Mouse (Mus musculus): ENCODE measurements around the gene Hbp1. TPM values are rescaled to one million over a fixed set of nuclear protein-coding genes. Genes with fewer than 3 reads are reported as not detected.
A peak's percentile ranks its signal among the peaks of the same experiment; 100 is the strongest.

Hbp1 gene
- polyA plus RNA-seq, 1 experiment: 53.5 TPM

DNA sequence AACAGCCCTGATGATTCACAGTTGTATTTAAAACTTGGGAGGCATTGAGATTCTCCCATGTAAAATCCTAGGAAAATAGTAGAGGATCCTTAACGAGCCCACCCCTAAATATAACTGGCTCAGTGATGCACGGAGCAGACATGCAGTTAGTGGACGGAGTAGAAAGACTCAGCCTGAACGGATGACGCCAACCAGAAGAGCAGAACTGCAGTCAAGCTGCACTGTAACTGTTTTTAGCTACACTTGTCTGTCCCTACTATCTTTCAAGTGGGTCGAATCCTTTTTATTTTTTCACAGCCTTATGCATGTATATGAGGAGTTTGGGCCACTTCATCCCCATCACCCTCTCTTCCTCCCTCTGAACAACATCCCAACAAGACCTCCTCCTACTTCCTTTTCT, 35.4 kb upstream of the Hbp1 start:
- no peaks in the 10 kb centered on the region for H3K36me3 ChIP-seq (ENCODE audit: control insufficient read depth, insufficient read depth, low read length)
- WGBS: 92% methylated on average over 6 of the region's 6 CpGs
- H3K4me3 ChIP-seq (ENCODE audit: low read depth, low read length): no peak overlapping the region
- no peak for TF ChIP-seq POLR2A (IDR thresholded peaks at IDR 0.05; ENCODE audit: low read depth, low read length)
- no peak for TF ChIP-seq CTCF (IDR thresholded peaks at IDR 0.05; ENCODE audit: extremely low read depth, insufficient read length, insufficient replicate concordance, low read depth, low read length)
- peaks cover 3% of the 10 kb centered on the region for H3K4me1 ChIP-seq (ENCODE audit: control insufficient read depth, insufficient read depth, insufficient read length, low read length)
- H3K27ac ChIP-seq (ENCODE audit: insufficient read depth, low read depth, low read length): no peak overlapping the region
- no peaks in the 10 kb centered on the region for H3K27me3 ChIP-seq (ENCODE audit: control insufficient read depth, insufficient read depth, low read length)

DNA sequence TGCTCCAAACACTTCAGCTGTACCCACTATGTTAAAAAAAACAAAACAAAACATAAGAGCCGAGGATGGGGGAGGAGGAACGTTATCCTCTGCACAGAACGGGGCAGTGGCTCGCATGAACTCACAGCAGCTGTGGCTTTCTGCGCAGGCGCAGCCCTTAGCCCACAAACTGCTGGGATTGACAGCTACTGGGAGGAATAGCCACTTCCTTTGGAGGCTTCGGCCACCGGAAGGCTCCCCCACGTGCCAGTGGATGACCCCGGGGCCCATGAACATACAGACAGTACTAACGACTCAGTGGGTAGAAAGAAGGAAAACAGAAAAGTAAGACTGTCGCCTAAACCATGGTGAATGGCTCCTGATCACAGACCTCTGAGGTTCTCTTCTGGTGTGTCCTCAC, 34.3 kb upstream of the Hbp1 start:
- 71% methylated on average over 12 of the region's 12 CpGs for WGBS
- Histone ChIP-seq H3K27me3 (ENCODE audit: control insufficient read depth, insufficient read depth, low read length) (no peaks in the 10 kb centered on the region), H3K4me1 (ENCODE audit: control insufficient read depth, insufficient read depth, insufficient read length, low read length) (no peaks in the 10 kb centered on the region; the same call in 1 of the 2 replicates), H3K36me3 (ENCODE audit: control insufficient read depth, insufficient read depth, low read length) (no peaks in the 10 kb centered on the region), H3K27ac (ENCODE audit: insufficient read depth, low read depth, low read length) (no peak overlapping the region), H3K4me3 (ENCODE audit: low read depth, low read length) (no peak overlapping the region)
- no peak for TF ChIP-seq POLR2A (IDR thresholded peaks at IDR 0.05; ENCODE audit: low read depth, low read length)

GRCm38 (mm10) chr12:31984206-31984605, 33.9 kb upstream of the Hbp1 start:
- Histone ChIP-seq H3K36me3 (ENCODE audit: control insufficient read depth, insufficient read depth, low read length) (no peaks in the 10 kb centered on the region), H3K27ac (ENCODE audit: insufficient read depth, low read depth, low read length) (no peak overlapping the region), H3K27me3 (ENCODE audit: control insufficient read depth, insufficient read depth, low read length) (no peaks in the 10 kb centered on the region), H3K4me1 (ENCODE audit: control insufficient read depth, insufficient read depth, insufficient read length, low read length) (no peaks in the 10 kb centered on the region; the same call in 1 of the 2 replicates), H3K4me3 (ENCODE audit: low read depth, low read length) (no peak overlapping the region)
- no peak for TF ChIP-seq CTCF (IDR thresholded peaks at IDR 0.05; ENCODE audit: extremely low read depth, insufficient read length, insufficient replicate concordance, low read depth, low read length)
- no peak for TF ChIP-seq POLR2A (IDR thresholded peaks at IDR 0.05; ENCODE audit: low read depth, low read length)
- 68% methylated on average over 2 of the region's 2 CpGs for WGBS

DNA sequence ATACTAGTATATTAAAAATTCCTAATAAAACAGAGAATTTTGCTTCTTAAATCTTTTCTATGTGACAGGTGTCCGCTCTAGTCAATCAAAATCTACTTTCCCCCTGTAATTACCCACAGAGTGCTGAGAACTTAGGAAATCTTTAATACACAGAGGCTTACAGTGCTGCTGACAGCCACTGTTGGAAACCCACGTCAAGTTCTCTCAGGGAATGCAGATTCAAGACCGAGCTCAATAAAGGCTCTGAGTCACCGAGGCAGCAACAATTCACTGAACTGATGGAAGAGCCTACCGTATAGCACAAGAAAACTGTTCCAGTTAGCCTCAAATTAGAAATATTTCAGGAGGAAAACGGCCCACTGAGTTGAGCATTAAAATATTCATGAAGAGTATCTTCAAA, 33.4 kb upstream of the Hbp1 start:
- TF ChIP-seq CTCF (IDR thresholded peaks at IDR 0.05; ENCODE audit: extremely low read depth, insufficient read length, insufficient replicate concordance, low read depth, low read length) (no peak), POLR2A (IDR thresholded peaks at IDR 0.05; ENCODE audit: low read depth, low read length) (no peak)
- no peak overlapping the region for H3K27ac ChIP-seq (ENCODE audit: insufficient read depth, low read depth, low read length)
- no peak overlapping the region for H3K4me3 ChIP-seq (ENCODE audit: low read depth, low read length)
- H3K4me1 ChIP-seq (ENCODE audit: control insufficient read depth, insufficient read depth, insufficient read length, low read length): no peaks in the 10 kb centered on the region
- no peaks in the 10 kb centered on the region for H3K27me3 ChIP-seq (ENCODE audit: control insufficient read depth, insufficient read depth, low read length)
- H3K36me3 ChIP-seq (ENCODE audit: control insufficient read depth, insufficient read depth, low read length): no peaks in the 10 kb centered on the region
- 81% methylated on average over 6 of the region's 6 CpGs for WGBS

DNA sequence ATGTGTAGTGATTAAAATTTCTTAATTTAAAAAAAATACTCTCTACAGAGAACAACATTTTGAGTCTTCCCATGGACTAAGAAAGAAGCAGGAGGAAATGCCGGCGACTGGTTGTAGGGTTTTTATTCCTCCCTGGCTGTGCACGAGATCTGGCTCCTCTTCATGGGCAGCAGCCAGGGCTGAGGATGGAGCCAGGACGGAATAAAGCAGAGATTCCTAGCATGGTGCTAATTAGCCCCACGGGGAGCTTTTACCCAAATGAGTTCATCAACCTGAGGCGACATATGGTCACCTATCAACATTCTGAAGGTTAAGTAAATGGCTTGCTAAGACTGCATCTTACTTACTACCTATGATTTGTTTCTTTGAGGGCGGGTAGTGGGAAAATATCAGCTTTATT, 32.9 kb upstream of the Hbp1 start:
- Histone ChIP-seq H3K27ac (ENCODE audit: insufficient read depth, low read depth, low read length) (no peak overlapping the region), H3K4me1 (ENCODE audit: control insufficient read depth, insufficient read depth, insufficient read length, low read length) (no peaks in the 10 kb centered on the region), H3K36me3 (ENCODE audit: control insufficient read depth, insufficient read depth, low read length) (no peaks in the 10 kb centered on the region), H3K4me3 (ENCODE audit: low read depth, low read length) (no peak overlapping the region), H3K27me3 (ENCODE audit: control insufficient read depth, insufficient read depth, low read length) (no peaks in the 10 kb centered on the region)
- no peak for TF ChIP-seq POLR2A (IDR thresholded peaks at IDR 0.05; ENCODE audit: low read depth, low read length)
- no peak for TF ChIP-seq CTCF (IDR thresholded peaks at IDR 0.05; ENCODE audit: extremely low read depth, insufficient read length, insufficient replicate concordance, low read depth, low read length)
- 79% methylated on average over 7 of the region's 7 CpGs for whole genome bisulfite sequencing

- no peaks in the 10 kb centered on the region for H3K36me3 ChIP-seq (ENCODE audit: control insufficient read depth, insufficient read depth, low read length)
- TF ChIP-seq POLR2A (IDR thresholded peaks at IDR 0.05; ENCODE audit: low read depth, low read length): no peak
- no peak for TF ChIP-seq CTCF (IDR thresholded peaks at IDR 0.05; ENCODE audit: extremely low read depth, insufficient read length, insufficient replicate concordance, low read depth, low read length)
- no peaks in the 10 kb centered on the region for H3K27me3 ChIP-seq (ENCODE audit: control insufficient read depth, insufficient read depth, low read length)
- no peak overlapping the region for H3K4me3 ChIP-seq (ENCODE audit: low read depth, low read length)
- 71% methylated on average over 12 of the region's 12 CpGs for WGBS
- H3K27ac ChIP-seq (ENCODE audit: insufficient read depth, low read depth, low read length): no peak overlapping the region
- peaks cover 2% of the 10 kb centered on the region; the same call in 1 of the 2 replicates for H3K4me1 ChIP-seq (ENCODE audit: control insufficient read depth, insufficient read depth, insufficient read length, low read length)
These were observed 27.4 kb upstream of the Hbp1 start for GRCm38 (mm10) chr12:31977613-31978195.

- Histone ChIP-seq H3K27ac (ENCODE audit: insufficient read depth, low read depth, low read length) (no peak overlapping the region), H3K27me3 (ENCODE audit: control insufficient read depth, insufficient read depth, low read length) (no peaks in the 10 kb centered on the region), H3K36me3 (ENCODE audit: control insufficient read depth, insufficient read depth, low read length) (no peaks in the 10 kb centered on the region), H3K4me3 (ENCODE audit: low read depth, low read length) (no peak overlapping the region), H3K4me1 (ENCODE audit: control insufficient read depth, insufficient read depth, insufficient read length, low read length) (peaks cover 2% of the 10 kb centered on the region; the same call in 1 of the 2 replicates)
- TF ChIP-seq POLR2A (IDR thresholded peaks at IDR 0.05; ENCODE audit: low read depth, low read length): no peak
- peak; percentile 46; the same call in 1 of the 2 replicates for TF ChIP-seq CTCF (IDR thresholded peaks at IDR 0.05; ENCODE audit: extremely low read depth, insufficient read length, insufficient replicate concordance, low read depth, low read length)
- 40% methylated on average over 7 of the region's 7 CpGs for WGBS
These were observed 26.2 kb upstream of the Hbp1 start for GRCm38 (mm10) chr12:31976544-31976943.
